Mouse (Mus musculus): ENCODE data around the gene Gm4792. TPM values are rescaled to one million over a fixed set of nuclear protein-coding genes. Genes with fewer than 3 reads are reported as not detected.

The Gm4792 gene
- polyA plus RNA-seq, 1 experiment from 2014 or later = 0.63 TPM

- Histone ChIP-seq H3K9me3 (ENCODE audit: control insufficient read depth, low read length) (no peaks in the 10 kb centered on the region), H3K27ac (replicated peaks) (no peak overlapping the region), H3K4me2 (replicated peaks; ENCODE audit: low read depth) (no peak overlapping the region), H3K4me1 (replicated peaks; ENCODE audit: control insufficient read depth, insufficient read depth) (no peaks in the 10 kb centered on the region), H3K4me3 (ENCODE audit: low read depth, low read length) (no peak overlapping the region), H3K9ac (ENCODE audit: low read length) (no peak overlapping the region), H3K27me3 (ENCODE audit: control insufficient read depth, insufficient read depth, low read length) (no peaks in the 10 kb centered on the region), H3K36me3 (ENCODE audit: control insufficient read depth, insufficient read depth, low read length) (no peaks in the 10 kb centered on the region)
- no peak for ATAC-seq (ENCODE audit: low FRiP score, low TSS enrichment)
- 6% methylated on average over 3 of the region's 3 CpGs for WGBS
- TF ChIP-seq CTCF (IDR thresholded peaks at IDR 0.05; ENCODE audit: low read depth) (no peak), EP300 (optimal IDR thresholded peaks at IDR 0.05) (no peak)
- DNase-seq (ENCODE audit: low spot score) = no peak
Measured at GRCm38 (mm10) chr10:94275321-94275720, 23.2 kb downstream of the Gm4792 start.

- 69% methylated on average over 17 of the region's 17 CpGs for WGBS
- H3K9me3 ChIP-seq (ENCODE audit: control insufficient read depth, low read length) = no peaks in the 10 kb centered on the region
- no peaks in the 10 kb centered on the region for H3K4me1 ChIP-seq (replicated peaks; ENCODE audit: control insufficient read depth, insufficient read depth)
- no peaks in the 10 kb centered on the region for H3K36me3 ChIP-seq (ENCODE audit: control insufficient read depth, insufficient read depth, low read length)
- no peaks in the 10 kb centered on the region for H3K27me3 ChIP-seq (ENCODE audit: control insufficient read depth, insufficient read depth, low read length)
- no peak overlapping the region for H3K27ac ChIP-seq (replicated peaks)
- ATAC-seq (ENCODE audit: low FRiP score, low TSS enrichment) (no peak), DNase-seq (ENCODE audit: low spot score) (no peak)
- H3K9ac ChIP-seq (ENCODE audit: low read length) = no peak overlapping the region
- TF ChIP-seq CTCF (IDR thresholded peaks at IDR 0.05; ENCODE audit: low read depth) = no peak
- no peak for TF ChIP-seq EP300 (optimal IDR thresholded peaks at IDR 0.05)
- H3K4me3 ChIP-seq (ENCODE audit: low read depth, low read length) = no peak overlapping the region
- H3K4me2 ChIP-seq (replicated peaks; ENCODE audit: low read depth) = no peak overlapping the region
Measured at GRCm38 (mm10) chr10:94265656-94266542, 32.6 kb downstream of the Gm4792 start.

GRCm38 (mm10) chr10:94263211-94263610, 35.3 kb downstream of the Gm4792 start:
- TF ChIP-seq EP300 (optimal IDR thresholded peaks at IDR 0.05) (no peak), CTCF (IDR thresholded peaks at IDR 0.05; ENCODE audit: low read depth) (no peak)
- H3K9ac ChIP-seq (ENCODE audit: low read length) = no peak overlapping the region
- no peak overlapping the region for H3K27ac ChIP-seq (replicated peaks)
- DNase-seq (ENCODE audit: low spot score) (no peak), ATAC-seq (ENCODE audit: low FRiP score, low TSS enrichment) (no peak)
- WGBS = 78% methylated on average over 3 of the region's 3 CpGs
- no peak overlapping the region for H3K4me2 ChIP-seq (replicated peaks; ENCODE audit: low read depth)
- no peaks in the 10 kb centered on the region for H3K9me3 ChIP-seq (ENCODE audit: control insufficient read depth, low read length)
- H3K4me3 ChIP-seq (ENCODE audit: low read depth, low read length) = no peak overlapping the region
- H3K27me3 ChIP-seq (ENCODE audit: control insufficient read depth, insufficient read depth, low read length) = no peaks in the 10 kb centered on the region
- H3K36me3 ChIP-seq (ENCODE audit: control insufficient read depth, insufficient read depth, low read length) = no peaks in the 10 kb centered on the region
- no peaks in the 10 kb centered on the region for H3K4me1 ChIP-seq (replicated peaks; ENCODE audit: control insufficient read depth, insufficient read depth)

GRCm38 (mm10) chr10:94262646-94263045, 35.9 kb downstream of the Gm4792 start:
- WGBS = 93% methylated on average over 13 of the region's 13 CpGs
- DNase-seq (ENCODE audit: low spot score) (no peak), ATAC-seq (ENCODE audit: low FRiP score, low TSS enrichment) (no peak)
- Histone ChIP-seq H3K36me3 (ENCODE audit: control insufficient read depth, insufficient read depth, low read length) (no peaks in the 10 kb centered on the region), H3K9me3 (ENCODE audit: control insufficient read depth, low read length) (no peaks in the 10 kb centered on the region), H3K4me1 (replicated peaks; ENCODE audit: control insufficient read depth, insufficient read depth) (no peaks in the 10 kb centered on the region), H3K4me3 (ENCODE audit: low read depth, low read length) (no peak overlapping the region), H3K9ac (ENCODE audit: low read length) (no peak overlapping the region), H3K27me3 (ENCODE audit: control insufficient read depth, insufficient read depth, low read length) (no peaks in the 10 kb centered on the region), H3K4me2 (replicated peaks; ENCODE audit: low read depth) (no peak overlapping the region), H3K27ac (replicated peaks) (no peak overlapping the region)
- TF ChIP-seq CTCF (IDR thresholded peaks at IDR 0.05; ENCODE audit: low read depth) = no peak
- no peak for TF ChIP-seq EP300 (optimal IDR thresholded peaks at IDR 0.05)

GRCm38 (mm10) chr10:94260544-94260943, 38.0 kb downstream of the Gm4792 start:
- Histone ChIP-seq H3K27ac (replicated peaks) (no peak overlapping the region), H3K27me3 (ENCODE audit: control insufficient read depth, insufficient read depth, low read length) (no peaks in the 10 kb centered on the region), H3K9me3 (ENCODE audit: control insufficient read depth, low read length) (no peaks in the 10 kb centered on the region), H3K9ac (ENCODE audit: low read length) (no peak overlapping the region), H3K4me1 (replicated peaks; ENCODE audit: control insufficient read depth, insufficient read depth) (no peaks in the 10 kb centered on the region), H3K36me3 (ENCODE audit: control insufficient read depth, insufficient read depth, low read length) (no peaks in the 10 kb centered on the region), H3K4me2 (replicated peaks; ENCODE audit: low read depth) (no peak overlapping the region), H3K4me3 (ENCODE audit: low read depth, low read length) (no peak overlapping the region)
- no peak for ATAC-seq (ENCODE audit: low FRiP score, low TSS enrichment)
- WGBS = 77% methylated on average over 1 of the region's 1 CpGs
- DNase-seq (ENCODE audit: low spot score) = no peak
- TF ChIP-seq EP300 (optimal IDR thresholded peaks at IDR 0.05) = no peak
- no peak for TF ChIP-seq CTCF (IDR thresholded peaks at IDR 0.05; ENCODE audit: low read depth)

- no peaks in the 10 kb centered on the region for H3K9me3 ChIP-seq (ENCODE audit: control insufficient read depth, low read length)
- H3K4me1 ChIP-seq (replicated peaks; ENCODE audit: control insufficient read depth, insufficient read depth) = no peaks in the 10 kb centered on the region
- no peak for ATAC-seq (ENCODE audit: low FRiP score, low TSS enrichment)
- 94% methylated on average over 4 of the region's 4 CpGs for WGBS
- no peak overlapping the region for H3K9ac ChIP-seq (ENCODE audit: low read length)
- TF ChIP-seq EP300 (optimal IDR thresholded peaks at IDR 0.05) (no peak), CTCF (IDR thresholded peaks at IDR 0.05; ENCODE audit: low read depth) (no peak)
- no peak overlapping the region for H3K4me2 ChIP-seq (replicated peaks; ENCODE audit: low read depth)
- no peak overlapping the region for H3K27ac ChIP-seq (replicated peaks)
- no peaks in the 10 kb centered on the region for H3K36me3 ChIP-seq (ENCODE audit: control insufficient read depth, insufficient read depth, low read length)
- no peak for DNase-seq (ENCODE audit: low spot score)
- H3K27me3 ChIP-seq (ENCODE audit: control insufficient read depth, insufficient read depth, low read length) = no peaks in the 10 kb centered on the region
- H3K4me3 ChIP-seq (ENCODE audit: low read depth, low read length) = no peak overlapping the region
Measured at GRCm38 (mm10) chr10:94256518-94256917, 42.0 kb downstream of the Gm4792 start.

Measured in stomach, postnatal 0 days (tissue).